Mouse (Mus musculus): ENCODE results near the gene Lhfpl3. TPM values are rescaled to one million over a fixed set of nuclear protein-coding genes. Genes with fewer than 3 reads are reported as not detected.

Gene Lhfpl3
- polyA plus RNA-seq, 1 experiment from 2014 or later: 0.58 TPM

DNA sequence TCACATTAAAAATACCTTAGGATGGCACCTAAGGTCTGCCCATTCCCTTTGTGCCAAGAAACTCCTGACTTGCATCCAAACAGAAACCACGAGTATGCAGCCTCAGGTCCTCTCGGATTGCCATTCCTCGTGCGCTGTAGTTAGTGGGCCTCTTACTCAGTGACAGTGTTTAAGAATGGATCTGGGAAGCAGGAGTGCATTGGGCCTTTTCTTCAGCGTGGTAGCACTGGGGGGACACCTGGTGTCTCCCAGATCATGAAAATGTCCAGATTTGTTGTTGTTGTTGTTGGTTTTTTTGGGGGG is 289.8 kb downstream of the Lhfpl3 start:
- Histone ChIP-seq H3K36me3 (ENCODE audit: control insufficient read depth, insufficient read depth, low read length) (no peaks in the 10 kb centered on the region), H3K4me2 (no peak overlapping the region), H3K9me3 (ENCODE audit: control insufficient read depth, low read length) (no peaks in the 10 kb centered on the region), H3K9ac (ENCODE audit: low read depth, low read length) (no peak overlapping the region), H3K4me1 (replicated peaks; ENCODE audit: control insufficient read depth, insufficient read depth, low read length) (no peaks in the 10 kb centered on the region), H3K27me3 (replicated peaks; ENCODE audit: control insufficient read depth, insufficient read depth, low read length) (no peaks in the 10 kb centered on the region), H3K27ac (ENCODE audit: low read depth, low read length) (no peak overlapping the region), H3K4me3 (ENCODE audit: low read depth, low read length) (no peak overlapping the region)
- DNase-seq (ENCODE audit: low spot score): no peak
- WGBS: 77% methylated on average over 5 of the region's 5 CpGs
- no peak for ATAC-seq (replicated peaks; ENCODE audit: low FRiP score)

- H3K4me3 ChIP-seq (ENCODE audit: low read depth, low read length): no peak overlapping the region
- H3K9me3 ChIP-seq (ENCODE audit: control insufficient read depth, low read length): no peaks in the 10 kb centered on the region
- ATAC-seq (replicated peaks; ENCODE audit: low FRiP score): no peak
- DNase-seq (ENCODE audit: low spot score): no peak
- H3K4me1 ChIP-seq (replicated peaks; ENCODE audit: control insufficient read depth, insufficient read depth, low read length): no peaks in the 10 kb centered on the region
- WGBS: 70% methylated on average over 4 of the region's 4 CpGs
- no peaks in the 10 kb centered on the region for H3K36me3 ChIP-seq (ENCODE audit: control insufficient read depth, insufficient read depth, low read length)
- no peak overlapping the region for H3K4me2 ChIP-seq
- H3K27me3 ChIP-seq (replicated peaks; ENCODE audit: control insufficient read depth, insufficient read depth, low read length): no peaks in the 10 kb centered on the region
- no peak overlapping the region for H3K27ac ChIP-seq (ENCODE audit: low read depth, low read length)
- no peak overlapping the region for H3K9ac ChIP-seq (ENCODE audit: low read depth, low read length)
Observed at GRCm38 (mm10) chr5:23040429-23040828, 294.6 kb downstream of the Lhfpl3 start.

DNA sequence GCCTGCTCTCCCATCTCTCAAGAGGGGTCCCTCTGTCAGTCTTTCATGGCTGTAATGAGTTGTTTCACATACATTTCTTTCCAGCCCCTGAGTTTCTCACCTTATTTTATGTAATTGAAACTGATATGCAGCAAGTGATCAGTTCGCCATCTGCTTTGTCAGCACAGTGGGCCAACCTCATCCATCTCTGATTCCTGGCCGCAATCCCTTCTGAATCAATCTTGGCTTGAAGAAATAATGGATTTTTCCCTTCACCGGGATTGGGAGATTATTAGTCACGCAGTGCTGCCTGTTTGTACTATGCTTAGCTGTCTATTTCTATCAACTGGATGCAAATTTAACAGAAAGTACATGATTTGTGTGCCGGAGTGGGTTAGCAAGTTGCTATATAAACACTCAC is 297.0 kb downstream of the Lhfpl3 start:
- no peaks in the 10 kb centered on the region for H3K27me3 ChIP-seq (replicated peaks; ENCODE audit: control insufficient read depth, insufficient read depth, low read length)
- no peaks in the 10 kb centered on the region for H3K4me1 ChIP-seq (replicated peaks; ENCODE audit: control insufficient read depth, insufficient read depth, low read length)
- H3K9me3 ChIP-seq (ENCODE audit: control insufficient read depth, low read length): no peaks in the 10 kb centered on the region
- 84% methylated on average over 5 of the region's 5 CpGs for WGBS
- H3K9ac ChIP-seq (ENCODE audit: low read depth, low read length): no peak overlapping the region
- H3K4me2 ChIP-seq: no peak overlapping the region
- H3K27ac ChIP-seq (ENCODE audit: low read depth, low read length): no peak overlapping the region
- ATAC-seq (replicated peaks; ENCODE audit: low FRiP score) (no peak), DNase-seq (ENCODE audit: low spot score) (no peak)
- no peaks in the 10 kb centered on the region for H3K36me3 ChIP-seq (ENCODE audit: control insufficient read depth, insufficient read depth, low read length)
- H3K4me3 ChIP-seq (ENCODE audit: low read depth, low read length): no peak overlapping the region

- WGBS: 73% methylated on average over 7 of the region's 7 CpGs
- no peak for DNase-seq (ENCODE audit: low spot score)
- Histone ChIP-seq H3K9me3 (ENCODE audit: control insufficient read depth, low read length) (no peaks in the 10 kb centered on the region), H3K4me1 (replicated peaks; ENCODE audit: control insufficient read depth, insufficient read depth, low read length) (no peaks in the 10 kb centered on the region), H3K27me3 (replicated peaks; ENCODE audit: control insufficient read depth, insufficient read depth, low read length) (no peaks in the 10 kb centered on the region), H3K4me2 (no peak overlapping the region), H3K4me3 (ENCODE audit: low read depth, low read length) (no peak overlapping the region), H3K9ac (ENCODE audit: low read depth, low read length) (no peak overlapping the region), H3K36me3 (ENCODE audit: control insufficient read depth, insufficient read depth, low read length) (no peaks in the 10 kb centered on the region), H3K27ac (ENCODE audit: low read depth, low read length) (no peak overlapping the region)
- no peak for ATAC-seq (replicated peaks; ENCODE audit: low FRiP score)
Observed at GRCm38 (mm10) chr5:23049083-23049663, 303.3 kb downstream of the Lhfpl3 start.

GRCm38 (mm10) chr5:23051458-23051857 is 305.6 kb downstream of the Lhfpl3 start:
- no peaks in the 10 kb centered on the region for H3K9me3 ChIP-seq (ENCODE audit: control insufficient read depth, low read length)
- H3K27ac ChIP-seq (ENCODE audit: low read depth, low read length): no peak overlapping the region
- no peaks in the 10 kb centered on the region for H3K36me3 ChIP-seq (ENCODE audit: control insufficient read depth, insufficient read depth, low read length)
- no peak overlapping the region for H3K4me3 ChIP-seq (ENCODE audit: low read depth, low read length)
- H3K27me3 ChIP-seq (replicated peaks; ENCODE audit: control insufficient read depth, insufficient read depth, low read length): no peaks in the 10 kb centered on the region
- DNase-seq (ENCODE audit: low spot score) (no peak), ATAC-seq (replicated peaks; ENCODE audit: low FRiP score) (no peak)
- WGBS: 70% methylated on average over 5 of the region's 5 CpGs
- no peak overlapping the region for H3K9ac ChIP-seq (ENCODE audit: low read depth, low read length)
- H3K4me1 ChIP-seq (replicated peaks; ENCODE audit: control insufficient read depth, insufficient read depth, low read length): no peaks in the 10 kb centered on the region
- no peak overlapping the region for H3K4me2 ChIP-seq

DNA sequence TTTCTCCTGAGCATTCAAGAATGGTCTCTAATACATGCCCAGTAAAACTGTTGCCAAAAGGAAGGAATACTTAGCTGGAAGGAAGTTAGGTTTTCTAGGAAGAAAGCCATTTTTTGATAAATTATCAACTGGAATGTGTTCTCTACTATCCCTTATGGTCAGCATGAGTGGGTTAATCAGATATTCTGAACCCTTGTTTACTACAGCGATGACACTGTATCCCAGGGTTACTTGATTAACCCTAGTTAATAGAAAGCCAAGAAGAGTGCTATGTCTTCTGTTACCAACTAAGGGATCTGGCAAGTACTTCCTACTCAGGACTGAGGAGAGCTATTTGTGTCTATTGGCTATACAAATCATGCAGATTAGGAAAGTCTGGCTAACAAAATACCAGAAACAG is 349.0 kb downstream of the Lhfpl3 start:
- WGBS: 67% methylated on average over 1 of the region's 1 CpGs
- no peak for ATAC-seq (replicated peaks; ENCODE audit: low FRiP score)
- Histone ChIP-seq H3K4me2 (no peak overlapping the region), H3K27ac (ENCODE audit: low read depth, low read length) (no peak overlapping the region), H3K9me3 (ENCODE audit: control insufficient read depth, low read length) (no peaks in the 10 kb centered on the region), H3K9ac (ENCODE audit: low read depth, low read length) (no peak overlapping the region), H3K27me3 (replicated peaks; ENCODE audit: control insufficient read depth, insufficient read depth, low read length) (no peaks in the 10 kb centered on the region), H3K4me3 (ENCODE audit: low read depth, low read length) (no peak overlapping the region), H3K36me3 (ENCODE audit: control insufficient read depth, insufficient read depth, low read length) (no peaks in the 10 kb centered on the region), H3K4me1 (replicated peaks; ENCODE audit: control insufficient read depth, insufficient read depth, low read length) (no peaks in the 10 kb centered on the region)
- DNase-seq (ENCODE audit: low spot score): no peak

DNA sequence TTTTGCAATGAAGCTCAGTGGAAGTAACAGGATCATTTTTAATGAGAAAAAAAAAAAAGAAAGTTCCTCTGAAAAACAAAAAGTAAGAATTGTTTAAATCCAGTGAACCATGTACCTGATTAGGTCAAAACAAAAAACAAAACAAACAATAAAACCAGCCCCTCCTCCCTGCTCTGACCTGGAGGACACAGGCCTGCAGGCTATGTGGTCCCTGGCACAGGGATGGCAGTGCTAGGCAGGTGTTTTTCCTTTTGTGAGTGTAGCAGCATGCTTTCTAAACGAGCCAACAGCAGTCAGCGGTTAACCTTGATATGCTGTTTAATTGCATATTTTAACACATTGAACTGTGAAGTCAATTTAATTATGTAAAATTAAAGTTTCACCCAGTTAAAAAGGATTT is 360.7 kb downstream of the Lhfpl3 start:
- ATAC-seq (replicated peaks; ENCODE audit: low FRiP score): no peak
- Histone ChIP-seq H3K27me3 (replicated peaks; ENCODE audit: control insufficient read depth, insufficient read depth, low read length) (no peaks in the 10 kb centered on the region), H3K36me3 (ENCODE audit: control insufficient read depth, insufficient read depth, low read length) (no peaks in the 10 kb centered on the region), H3K9ac (ENCODE audit: low read depth, low read length) (no peak overlapping the region), H3K27ac (ENCODE audit: low read depth, low read length) (no peak overlapping the region), H3K4me3 (ENCODE audit: low read depth, low read length) (no peak overlapping the region), H3K4me2 (no peak overlapping the region), H3K4me1 (replicated peaks; ENCODE audit: control insufficient read depth, insufficient read depth, low read length) (no peaks in the 10 kb centered on the region), H3K9me3 (ENCODE audit: control insufficient read depth, low read length) (no peaks in the 10 kb centered on the region)
- DNase-seq (ENCODE audit: low spot score): no peak
- 68% methylated on average over 2 of the region's 2 CpGs for WGBS

DNA sequence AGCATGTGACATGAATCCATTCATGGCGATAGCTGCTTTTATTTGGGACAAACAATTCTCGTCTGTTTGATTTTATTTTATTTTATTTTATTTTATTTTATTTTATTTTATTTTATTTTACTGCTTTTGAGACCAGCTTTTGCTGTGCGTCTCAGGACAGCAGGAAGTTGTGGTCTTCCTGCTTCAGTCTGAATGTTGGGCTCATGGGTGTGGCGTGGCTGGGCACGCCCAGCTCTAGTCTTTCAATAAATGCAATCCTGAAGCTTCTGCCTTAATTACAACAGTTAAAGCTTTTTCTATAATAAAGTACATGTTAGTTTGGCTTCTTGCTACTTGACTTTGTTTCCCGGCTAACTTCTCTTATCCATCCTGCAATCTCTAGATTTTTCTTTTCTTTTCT is 365.4 kb downstream of the Lhfpl3 start:
- no peak overlapping the region for H3K9ac ChIP-seq (ENCODE audit: low read depth, low read length)
- H3K4me1 ChIP-seq (replicated peaks; ENCODE audit: control insufficient read depth, insufficient read depth, low read length): no peaks in the 10 kb centered on the region
- H3K27ac ChIP-seq (ENCODE audit: low read depth, low read length): no peak overlapping the region
- H3K36me3 ChIP-seq (ENCODE audit: control insufficient read depth, insufficient read depth, low read length): no peaks in the 10 kb centered on the region
- no peaks in the 10 kb centered on the region for H3K27me3 ChIP-seq (replicated peaks; ENCODE audit: control insufficient read depth, insufficient read depth, low read length)
- no peak overlapping the region for H3K4me3 ChIP-seq (ENCODE audit: low read depth, low read length)
- DNase-seq (ENCODE audit: low spot score) (no peak), ATAC-seq (replicated peaks; ENCODE audit: low FRiP score) (no peak)
- no peak overlapping the region for H3K4me2 ChIP-seq
- WGBS: 65% methylated on average over 6 of the region's 6 CpGs
- no peaks in the 10 kb centered on the region for H3K9me3 ChIP-seq (ENCODE audit: control insufficient read depth, low read length)

DNA sequence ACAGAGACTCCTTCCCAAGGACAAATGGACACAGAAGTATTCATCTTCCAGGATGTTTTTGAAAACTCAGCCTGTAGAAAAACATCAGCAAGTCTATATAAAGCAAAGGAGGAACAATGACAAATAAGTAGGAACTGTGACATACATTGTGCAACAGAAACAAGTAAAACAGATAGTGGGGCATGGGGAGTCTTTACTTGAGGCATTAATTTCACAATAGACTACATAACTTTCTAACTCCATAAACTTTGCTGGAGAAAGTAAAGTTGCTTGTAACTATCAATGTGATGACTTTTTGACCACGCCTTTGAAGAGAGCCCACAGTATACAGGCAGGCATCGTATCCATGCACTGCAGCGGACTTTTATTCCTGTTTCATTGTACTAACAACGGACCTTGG is 368.4 kb downstream of the Lhfpl3 start:
- no peak overlapping the region for H3K27ac ChIP-seq (ENCODE audit: low read depth, low read length)
- H3K4me3 ChIP-seq (ENCODE audit: low read depth, low read length): no peak overlapping the region
- no peaks in the 10 kb centered on the region for H3K27me3 ChIP-seq (replicated peaks; ENCODE audit: control insufficient read depth, insufficient read depth, low read length)
- 83% methylated on average over 4 of the region's 4 CpGs for WGBS
- no peaks in the 10 kb centered on the region for H3K36me3 ChIP-seq (ENCODE audit: control insufficient read depth, insufficient read depth, low read length)
- DNase-seq (ENCODE audit: low spot score): no peak
- H3K4me2 ChIP-seq: no peak overlapping the region
- no peak for ATAC-seq (replicated peaks; ENCODE audit: low FRiP score)
- no peaks in the 10 kb centered on the region for H3K4me1 ChIP-seq (replicated peaks; ENCODE audit: control insufficient read depth, insufficient read depth, low read length)
- H3K9me3 ChIP-seq (ENCODE audit: control insufficient read depth, low read length): no peaks in the 10 kb centered on the region
- H3K9ac ChIP-seq (ENCODE audit: low read depth, low read length): no peak overlapping the region

All from liver, embryonic 11.5 days (tissue).